Mouse (Mus musculus) small intestine, adult 2 months (tissue): ENCODE measurements around the gene Msh4. TPM values are rescaled to one million over a fixed set of nuclear protein-coding genes. Genes with fewer than 3 reads are reported as not detected.

Experiments
- H3K27ac ChIP-seq: fragments of 200-500 bp; 2 replicates; pipeline ENCODE4 v1.5.1; 2012; ENCODE audit warnings: low read depth, low read length, control low read depth, inconsistent platforms; ENCODE audit not compliant: insufficient read depth
- H3K27me3 ChIP-seq: fragments of 200-500 bp; 2 replicates; pipeline ENCODE4 v1.6.1; 2012; ENCODE audit warnings: mild to moderate bottlenecking, moderate library complexity, low read length, inconsistent platforms; ENCODE audit not compliant: control insufficient read depth, insufficient read depth
- H3K36me3 ChIP-seq: fragments of 200-500 bp; 2 replicates; pipeline ENCODE4 v1.6.1; 2012; ENCODE audit warnings: mild to moderate bottlenecking, low read length, control low read depth, inconsistent platforms; ENCODE audit not compliant: control insufficient read depth, insufficient read depth
- H3K4me1 ChIP-seq: fragments of 200-500 bp; 2 replicates; pipeline ENCODE4 v1.6.1; 2012; ENCODE audit warnings: low read length, inconsistent platforms, mixed read lengths; ENCODE audit not compliant: control insufficient read depth, insufficient read depth, insufficient read length
- H3K4me3 ChIP-seq: fragments of 200-500 bp; 2 replicates; pipeline ENCODE4 v1.5.1; 2012; ENCODE audit warnings: low read depth, mild to moderate bottlenecking, control low read depth, inconsistent platforms, low read length, moderate library complexity
- CTCF ChIP-seq: fragments of 200-500 bp; IDR thresholded peaks from 2 replicates; pipeline ENCODE4 v1.5.1; 2012; ENCODE audit warnings: low read depth, mild to moderate bottlenecking, control low read depth, inconsistent platforms, low read length, moderate library complexity, mixed read lengths; ENCODE audit not compliant: insufficient replicate concordance, insufficient read length; ENCODE audit errors: extremely low read depth
- POLR2A ChIP-seq: fragments of 200-500 bp; IDR thresholded peaks from 2 replicates; pipeline ENCODE4 v1.6.1; 2012; ENCODE audit warnings: low read depth, mild to moderate bottlenecking, control low read depth, inconsistent platforms, low read length, moderate library complexity
- WGBS: fragments of 180-500 bp; shearing (Covaris S2); methylation state at CpG from one replicate; pipeline ENCODE4 v1.1.7; 2018; 5-methylcytosine and 5-hydroxymethylcytosine counted together
- polyA plus RNA-seq: library from polyadenylated mRNA; depleted of rRNA; stranded (reverse); fragments of >200 nt; gene quantifications from 2 replicates; pipeline ENCODE4 v1.2.3, GENCODE M21; 2012

The Msh4 gene
- polyA plus RNA-seq, 1 experiment: 0.03 TPM

DNA sequence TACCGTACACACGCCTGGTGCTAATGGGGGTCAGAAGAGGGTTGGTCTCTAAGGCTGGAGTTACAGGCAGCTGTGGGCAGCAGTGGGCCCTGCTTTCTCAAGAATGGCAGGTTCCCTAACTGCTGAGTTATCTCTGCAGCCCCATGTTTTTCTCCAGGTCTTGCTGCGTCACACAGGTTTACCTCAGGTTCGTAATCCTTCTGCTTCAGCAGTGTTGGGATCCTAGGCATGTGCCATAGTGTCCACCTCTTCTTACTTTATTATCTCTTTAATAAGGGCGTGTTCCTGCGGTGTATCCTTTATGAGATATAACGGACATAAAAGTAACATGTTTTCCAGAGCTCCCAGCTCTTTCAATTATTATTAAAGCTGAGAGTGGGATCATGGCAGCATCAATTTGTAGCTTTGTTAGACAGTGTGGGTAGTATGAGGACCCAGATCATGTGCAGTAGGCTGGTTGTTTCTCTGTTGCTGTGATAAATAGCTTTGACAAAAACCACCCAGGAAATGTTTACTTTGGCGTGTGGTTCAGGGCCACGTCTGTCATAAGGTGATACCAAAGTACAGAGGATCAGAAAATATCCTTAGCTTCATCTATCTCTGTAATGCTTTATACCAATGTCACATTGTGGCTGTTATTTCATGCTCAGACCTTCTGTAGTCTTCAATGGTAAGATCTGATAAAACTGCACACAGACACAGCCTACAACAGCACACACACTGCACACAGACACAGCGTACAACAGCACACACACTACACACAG lies 15.4 kb upstream of the Msh4 start:
- peaks cover 29% of the 10 kb centered on the region for H3K36me3 ChIP-seq
- WGBS: 72% methylated on average over 10 of the region's 10 CpGs
- H3K27ac ChIP-seq: no peak overlapping the region
- H3K4me3 ChIP-seq: no peak overlapping the region
- H3K4me1 ChIP-seq: no peaks in the 10 kb centered on the region
- no peak for TF ChIP-seq CTCF
- TF ChIP-seq POLR2A: no peak
- no peaks in the 10 kb centered on the region for H3K27me3 ChIP-seq

DNA sequence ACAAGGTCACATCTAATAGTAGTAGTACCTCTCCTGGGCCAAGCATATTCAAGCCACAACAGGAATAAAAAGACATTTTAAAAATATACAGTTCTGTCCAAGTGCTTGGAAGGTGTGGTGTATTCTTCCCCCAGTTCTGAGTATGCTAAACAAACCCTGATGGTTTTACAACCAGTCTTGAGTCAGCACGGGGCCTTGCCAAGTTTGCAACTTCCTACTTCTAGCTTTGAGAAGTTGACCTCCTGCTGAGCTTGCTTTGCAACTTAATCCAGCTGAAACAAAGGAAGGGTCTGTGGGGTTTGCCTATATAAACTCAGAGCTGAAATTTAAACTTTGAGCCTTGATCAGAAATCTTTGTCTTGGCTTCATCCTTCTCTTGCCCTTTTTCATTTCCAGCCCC lies 11.3 kb upstream of the Msh4 start:
- no peaks in the 10 kb centered on the region for H3K27me3 ChIP-seq
- H3K36me3 ChIP-seq: peaks cover 8% of the 10 kb centered on the region
- WGBS: 2% methylated on average over 1 of the region's 1 CpGs
- no peaks in the 10 kb centered on the region for H3K4me1 ChIP-seq
- no peak overlapping the region for H3K4me3 ChIP-seq
- no peak for TF ChIP-seq POLR2A
- TF ChIP-seq CTCF: no peak
- no peak overlapping the region for H3K27ac ChIP-seq

DNA sequence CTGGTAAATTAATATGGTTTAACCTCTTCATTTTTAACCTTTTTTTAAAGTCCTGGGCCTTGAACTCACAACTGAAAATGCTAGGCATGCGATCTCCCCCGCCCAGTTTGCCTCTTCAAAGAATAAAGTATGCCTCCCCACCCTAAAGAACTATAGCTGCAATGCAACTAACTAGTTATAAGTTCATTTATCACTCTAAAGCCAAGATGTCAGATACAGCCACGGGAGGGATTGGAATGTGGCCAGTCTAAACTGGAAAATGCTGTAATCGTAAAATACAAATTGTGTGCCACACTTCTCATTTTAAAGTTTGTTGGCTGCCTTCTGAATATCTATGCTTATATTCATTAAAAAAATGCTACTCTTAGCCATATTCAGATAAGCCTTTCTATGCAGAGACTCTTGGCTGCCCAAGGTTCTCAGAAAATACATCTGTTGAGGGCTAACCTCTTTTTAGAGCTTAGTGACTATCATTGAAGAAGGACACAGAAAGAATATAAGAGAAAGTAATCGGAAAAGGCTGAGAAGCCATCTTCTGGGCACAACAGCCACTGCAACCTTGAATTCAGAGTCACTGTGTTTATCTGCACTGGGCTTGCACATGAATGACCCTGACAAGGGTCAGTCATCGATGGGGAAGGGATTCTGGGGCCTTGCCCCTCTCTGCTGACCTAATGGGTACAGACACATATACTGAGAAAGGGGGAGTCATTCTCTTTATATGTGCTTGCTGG lies 7.7 kb upstream of the Msh4 start:
- peaks cover 15% of the 10 kb centered on the region; the same call in 1 of the 2 replicates for H3K4me1 ChIP-seq
- no peaks in the 10 kb centered on the region for H3K27me3 ChIP-seq
- no peak overlapping the region for H3K4me3 ChIP-seq
- WGBS: 24% methylated on average over 6 of the region's 6 CpGs
- H3K36me3 ChIP-seq: peaks cover 26% of the 10 kb centered on the region
- TF ChIP-seq CTCF (no peak), POLR2A (no peak)
- H3K27ac ChIP-seq: no peak overlapping the region

DNA sequence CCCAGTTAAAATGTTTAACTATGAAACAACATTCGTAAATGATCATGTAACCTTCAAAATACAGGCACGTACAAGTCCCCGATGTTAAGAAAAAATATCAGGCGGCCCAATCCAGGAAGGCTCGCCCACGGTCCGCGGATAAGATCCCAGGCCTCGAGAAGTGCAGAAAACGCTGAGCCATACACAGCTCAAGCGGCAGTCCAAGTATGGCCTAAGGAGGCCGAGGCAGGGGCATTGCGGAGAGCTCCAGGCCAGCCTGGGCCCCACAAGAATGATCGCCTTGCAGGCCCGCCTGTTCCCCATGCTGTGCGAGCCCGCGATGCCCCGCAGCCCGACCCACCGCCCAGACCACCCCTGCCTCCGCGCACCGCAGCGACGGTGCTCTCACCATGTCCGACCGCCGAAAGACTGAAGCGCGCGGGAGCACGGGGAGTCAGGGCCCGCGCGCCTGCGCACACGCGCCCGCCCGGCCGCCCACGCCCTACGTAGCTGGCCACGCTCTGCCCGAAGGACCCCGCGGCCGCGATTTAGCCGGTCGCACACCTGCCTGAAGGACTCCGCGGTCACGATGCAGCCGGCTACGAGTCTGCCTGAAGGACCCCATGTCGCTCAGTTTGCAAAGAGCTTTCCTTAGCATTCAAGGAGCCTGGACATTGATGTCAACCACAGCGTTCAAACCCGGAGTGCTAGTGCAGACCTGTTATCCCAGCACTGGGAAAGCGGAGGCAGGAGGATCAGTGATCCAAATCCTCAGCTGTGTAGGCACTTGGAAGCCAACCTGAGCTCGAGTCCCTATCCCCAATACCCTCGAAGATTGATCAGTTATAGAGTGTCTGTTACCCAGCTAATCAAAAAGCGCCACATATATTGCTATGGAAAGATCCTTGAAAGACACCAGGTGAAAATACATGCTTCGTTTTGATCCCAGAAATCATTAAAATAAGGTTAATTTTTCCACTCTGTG lies 6.9 kb upstream of the Msh4 start, which contains the start of gene Rabggtb:
Rabggtb (minus strand) TSS at position 464 of the 964 bp plus-strand sequence.
- TF ChIP-seq POLR2A (peak; percentile 80), CTCF (no peak)
- peak within 1 kb of the TSS; percentile 83 for H3K4me3 ChIP-seq
- no peaks in the 10 kb centered on the region for H3K27me3 ChIP-seq
- H3K36me3 ChIP-seq: peaks cover 35% of the 10 kb centered on the region
- H3K4me1 ChIP-seq: peaks cover 15% of the 10 kb centered on the region; the same call in 1 of the 2 replicates
- 2% methylated on average over 65 of the region's 65 CpGs for WGBS
- peak within 1 kb of the TSS; percentile 72 for H3K27ac ChIP-seq

DNA sequence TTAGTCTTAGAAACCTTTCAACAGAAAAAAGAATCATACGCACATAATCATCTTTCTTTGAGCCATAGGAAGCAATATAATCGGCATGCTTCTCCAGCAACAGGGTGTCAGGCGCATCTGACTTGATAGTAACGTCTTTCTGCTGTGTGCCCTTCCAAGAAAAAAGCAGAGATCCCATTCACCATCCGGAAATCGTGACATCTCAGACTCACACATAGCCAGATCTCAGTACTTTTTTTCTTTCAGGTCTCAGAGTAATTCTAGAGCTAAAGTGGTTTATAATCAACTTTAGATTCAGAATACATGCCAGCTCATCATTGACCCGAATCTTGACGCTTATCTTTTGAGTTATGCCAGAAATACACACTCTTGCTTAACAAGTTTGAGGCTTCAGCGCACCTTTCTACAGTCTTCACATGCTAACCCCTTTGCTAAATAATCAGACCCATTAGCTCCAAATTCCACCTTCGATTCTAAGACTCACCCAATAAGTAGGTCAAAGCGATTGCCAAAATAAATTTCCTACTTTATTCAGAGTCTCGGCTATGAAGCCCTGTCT lies 6.0 kb upstream of the Msh4 start:
- H3K4me3 ChIP-seq: peak overlapping the region; percentile 83
- TF ChIP-seq POLR2A: no peak
- no peak for TF ChIP-seq CTCF
- peak overlapping the region; percentile 48 for H3K27ac ChIP-seq
- no peaks in the 10 kb centered on the region for H3K27me3 ChIP-seq
- H3K36me3 ChIP-seq: peaks cover 39% of the 10 kb centered on the region
- H3K4me1 ChIP-seq: peaks cover 15% of the 10 kb centered on the region; the same call in 1 of the 2 replicates
- WGBS: 1% methylated on average over 12 of the region's 12 CpGs

DNA sequence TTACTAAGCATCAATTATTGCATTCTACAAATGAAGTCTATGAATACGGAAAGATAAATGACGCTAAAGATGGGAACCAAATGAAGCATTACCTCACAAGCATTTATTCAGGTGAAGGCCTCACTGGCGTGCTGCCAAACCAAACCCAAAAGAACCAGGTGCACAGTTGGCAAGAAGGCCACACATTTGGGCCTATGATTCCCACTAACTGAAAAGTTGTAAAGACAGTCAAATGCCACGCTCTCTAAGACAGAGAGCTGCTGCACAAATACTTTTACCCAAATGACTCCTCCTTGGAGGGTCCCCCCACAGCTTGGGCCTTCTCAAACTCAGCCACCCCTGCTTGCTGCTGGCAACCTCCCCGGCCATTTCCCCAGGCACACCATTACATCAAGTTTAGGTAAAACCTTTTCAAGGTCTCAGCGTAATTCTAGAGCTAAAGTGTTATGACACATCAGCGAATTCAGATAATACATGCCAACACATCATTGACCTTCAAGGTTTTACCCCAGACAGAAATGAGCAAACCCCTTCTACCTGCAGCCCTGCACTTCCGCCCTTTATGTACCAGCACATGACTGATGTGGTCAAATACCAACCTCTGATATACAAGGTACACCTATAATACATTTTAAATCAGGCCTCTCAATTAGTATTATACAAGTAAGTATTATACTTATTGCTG lies 5.4 kb upstream of the Msh4 start:
- WGBS: 20% methylated on average over 8 of the region's 8 CpGs
- Histone ChIP-seq H3K36me3 (peaks cover 45% of the 10 kb centered on the region), H3K4me3 (peak overlapping the region; percentile 57), H3K27ac (peak overlapping the region; percentile 35; the same call in 1 of the 2 replicates), H3K27me3 (no peaks in the 10 kb centered on the region), H3K4me1 (peaks cover 15% of the 10 kb centered on the region; the same call in 1 of the 2 replicates)
- TF ChIP-seq CTCF: no peak
